Mouse (Mus musculus): ENCODE results near the gene Vav2. TPM values are rescaled to one million over a fixed set of nuclear protein-coding genes. Genes with fewer than 3 reads are reported as not detected.

Vav2 gene
- polyA plus RNA-seq, 1 experiment from 2014 or later: 13.9 TPM

- H3K9ac ChIP-seq: no peak overlapping the region
- no peak for ATAC-seq (replicated peaks)
- peaks cover 33% of the 10 kb centered on the region for H3K4me1 ChIP-seq
- WGBS: 90% methylated on average over 2 of the region's 2 CpGs
- no peaks in the 10 kb centered on the region for H3K9me3 ChIP-seq
- no peak overlapping the region for H3K4me2 ChIP-seq
- H3K4me3 ChIP-seq: no peak overlapping the region
- no peaks in the 10 kb centered on the region for H3K36me3 ChIP-seq (replicated peaks)
- no peak overlapping the region for H3K27ac ChIP-seq
- no peaks in the 10 kb centered on the region for H3K27me3 ChIP-seq (replicated peaks)
Measured at GRCm38 (mm10) chr2:27400083-27400482, 26.8 kb downstream of the Vav2 start.

- WGBS: 50% methylated on average over 17 of the region's 17 CpGs
- Histone ChIP-seq H3K9ac (no peak overlapping the region), H3K27ac (peak overlapping the region; percentile 40), H3K4me2 (no peak overlapping the region), H3K4me1 (peaks cover 50% of the 10 kb centered on the region), H3K27me3 (replicated peaks) (no peaks in the 10 kb centered on the region), H3K36me3 (replicated peaks) (no peaks in the 10 kb centered on the region), H3K4me3 (no peak overlapping the region), H3K9me3 (no peaks in the 10 kb centered on the region)
- ATAC-seq (replicated peaks): peak; percentile 35; the same call in 1 of the 2 replicates
Measured at GRCm38 (mm10) chr2:27396656-27397440, 30.0 kb downstream of the Vav2 start.

GRCm38 (mm10) chr2:27394158-27394832, 32.5 kb downstream of the Vav2 start:
- no peak overlapping the region for H3K4me3 ChIP-seq
- no peaks in the 10 kb centered on the region for H3K9me3 ChIP-seq
- WGBS: 56% methylated on average over 10 of the region's 10 CpGs
- peaks cover 69% of the 10 kb centered on the region for H3K4me1 ChIP-seq
- no peak overlapping the region for H3K9ac ChIP-seq
- no peak overlapping the region for H3K27ac ChIP-seq
- no peak for ATAC-seq (replicated peaks)
- no peaks in the 10 kb centered on the region for H3K27me3 ChIP-seq (replicated peaks)
- no peaks in the 10 kb centered on the region for H3K36me3 ChIP-seq (replicated peaks)
- H3K4me2 ChIP-seq: no peak overlapping the region

- Histone ChIP-seq H3K9ac (no peak overlapping the region), H3K4me3 (no peak overlapping the region), H3K4me1 (peaks cover 68% of the 10 kb centered on the region), H3K27me3 (replicated peaks) (no peaks in the 10 kb centered on the region), H3K36me3 (replicated peaks) (no peaks in the 10 kb centered on the region), H3K9me3 (no peaks in the 10 kb centered on the region), H3K27ac (no peak overlapping the region), H3K4me2 (no peak overlapping the region)
- no peak for ATAC-seq (replicated peaks)
- 29% methylated on average over 5 of the region's 5 CpGs for WGBS
Measured at GRCm38 (mm10) chr2:27392278-27392677, 34.6 kb downstream of the Vav2 start.

GRCm38 (mm10) chr2:27390775-27391174, 36.1 kb downstream of the Vav2 start:
- peaks cover 55% of the 10 kb centered on the region for H3K4me1 ChIP-seq
- H3K36me3 ChIP-seq (replicated peaks): no peaks in the 10 kb centered on the region
- ATAC-seq (replicated peaks): no peak
- no peak overlapping the region for H3K4me2 ChIP-seq
- H3K27me3 ChIP-seq (replicated peaks): no peaks in the 10 kb centered on the region
- H3K9me3 ChIP-seq: no peaks in the 10 kb centered on the region
- H3K4me3 ChIP-seq: no peak overlapping the region
- no peak overlapping the region for H3K27ac ChIP-seq
- 52% methylated on average over 4 of the region's 4 CpGs for WGBS
- no peak overlapping the region for H3K9ac ChIP-seq

- Histone ChIP-seq H3K4me1 (peaks cover 51% of the 10 kb centered on the region), H3K9me3 (no peaks in the 10 kb centered on the region), H3K4me3 (no peak overlapping the region), H3K36me3 (replicated peaks) (no peaks in the 10 kb centered on the region), H3K27me3 (replicated peaks) (no peaks in the 10 kb centered on the region), H3K4me2 (no peak overlapping the region), H3K27ac (no peak overlapping the region), H3K9ac (no peak overlapping the region)
- WGBS: 74% methylated on average over 8 of the region's 8 CpGs
- ATAC-seq (replicated peaks): no peak
Measured at GRCm38 (mm10) chr2:27390325-27390724, 36.5 kb downstream of the Vav2 start.

GRCm38 (mm10) chr2:27389272-27390162, 37.3 kb downstream of the Vav2 start:
- H3K9ac ChIP-seq: no peak overlapping the region
- no peaks in the 10 kb centered on the region for H3K9me3 ChIP-seq
- no peak overlapping the region for H3K4me3 ChIP-seq
- no peak overlapping the region for H3K4me2 ChIP-seq
- H3K4me1 ChIP-seq: peaks cover 43% of the 10 kb centered on the region
- H3K27ac ChIP-seq: no peak overlapping the region
- H3K36me3 ChIP-seq (replicated peaks): no peaks in the 10 kb centered on the region
- H3K27me3 ChIP-seq (replicated peaks): no peaks in the 10 kb centered on the region
- WGBS: 37% methylated on average over 14 of the region's 14 CpGs
- 0 out of 2 replicates have a peak, but pooled peaks have one; percentile 34 for ATAC-seq (replicated peaks)

GRCm38 (mm10) chr2:27387209-27387608, 39.6 kb downstream of the Vav2 start:
- WGBS: 95% methylated on average over 1 of the region's 1 CpGs
- H3K9ac ChIP-seq: no peak overlapping the region
- peaks cover 26% of the 10 kb centered on the region for H3K4me1 ChIP-seq
- no peaks in the 10 kb centered on the region for H3K27me3 ChIP-seq (replicated peaks)
- no peaks in the 10 kb centered on the region for H3K36me3 ChIP-seq (replicated peaks)
- H3K4me2 ChIP-seq: no peak overlapping the region
- no peak overlapping the region for H3K27ac ChIP-seq
- no peak overlapping the region for H3K4me3 ChIP-seq
- no peak for ATAC-seq (replicated peaks)
- no peaks in the 10 kb centered on the region for H3K9me3 ChIP-seq

GRCm38 (mm10) chr2:27381698-27382097, 45.1 kb downstream of the Vav2 start:
- Histone ChIP-seq H3K27me3 (replicated peaks) (no peaks in the 10 kb centered on the region), H3K36me3 (replicated peaks) (no peaks in the 10 kb centered on the region), H3K4me2 (no peak overlapping the region), H3K4me1 (peaks cover 21% of the 10 kb centered on the region), H3K9ac (no peak overlapping the region), H3K27ac (no peak overlapping the region), H3K9me3 (no peaks in the 10 kb centered on the region), H3K4me3 (no peak overlapping the region)
- WGBS: 78% methylated on average over 4 of the region's 4 CpGs
- no peak for ATAC-seq (replicated peaks)

- Histone ChIP-seq H3K27me3 (replicated peaks) (no peaks in the 10 kb centered on the region), H3K9me3 (no peaks in the 10 kb centered on the region), H3K36me3 (replicated peaks) (no peaks in the 10 kb centered on the region), H3K4me2 (no peak overlapping the region), H3K9ac (no peak overlapping the region), H3K4me1 (peaks cover 26% of the 10 kb centered on the region), H3K27ac (no peak overlapping the region), H3K4me3 (no peak overlapping the region)
- WGBS: 84% methylated on average over 3 of the region's 3 CpGs
- no peak for ATAC-seq (replicated peaks)
Measured at GRCm38 (mm10) chr2:27381254-27381653, 45.6 kb downstream of the Vav2 start.

GRCm38 (mm10) chr2:27377876-27378275, 49.0 kb downstream of the Vav2 start:
- Histone ChIP-seq H3K4me1 (peaks cover 33% of the 10 kb centered on the region), H3K9ac (no peak overlapping the region), H3K4me3 (no peak overlapping the region), H3K27ac (no peak overlapping the region), H3K36me3 (replicated peaks) (no peaks in the 10 kb centered on the region), H3K27me3 (replicated peaks) (no peaks in the 10 kb centered on the region), H3K9me3 (no peaks in the 10 kb centered on the region), H3K4me2 (no peak overlapping the region)
- ATAC-seq (replicated peaks): no peak
- 21% methylated on average over 4 of the region's 4 CpGs for WGBS

GRCm38 (mm10) chr2:27377164-27377563, 49.7 kb downstream of the Vav2 start:
- ATAC-seq (replicated peaks): peak; percentile 30; the same call in 1 of the 2 replicates
- H3K27ac ChIP-seq: 0 out of 2 replicates have a peak overlapping the region, but pooled peaks have one; percentile 22
- peaks cover 33% of the 10 kb centered on the region for H3K4me1 ChIP-seq

More at GRCm38 (mm10) chr2:27377164-27377563, 49.7 kb downstream of the Vav2 start:
- no peaks in the 10 kb centered on the region for H3K9me3 ChIP-seq
- no peaks in the 10 kb centered on the region for H3K27me3 ChIP-seq (replicated peaks)
- H3K9ac ChIP-seq: no peak overlapping the region
- no peak overlapping the region for H3K4me3 ChIP-seq
- H3K36me3 ChIP-seq (replicated peaks): no peaks in the 10 kb centered on the region
- H3K4me2 ChIP-seq: no peak overlapping the region
- WGBS: 9% methylated on average over 8 of the region's 8 CpGs

Data from midbrain, embryonic 15.5 days (tissue).